Mouse (Mus musculus): ENCODE measurements around the gene Olfr1353.
"Not testable (repeated sequence)": the region's sequence is repeated elsewhere in the genome, so short reads cannot be mapped to it uniquely, and the experiment has no call there.

Olfr1353 gene

DNA sequence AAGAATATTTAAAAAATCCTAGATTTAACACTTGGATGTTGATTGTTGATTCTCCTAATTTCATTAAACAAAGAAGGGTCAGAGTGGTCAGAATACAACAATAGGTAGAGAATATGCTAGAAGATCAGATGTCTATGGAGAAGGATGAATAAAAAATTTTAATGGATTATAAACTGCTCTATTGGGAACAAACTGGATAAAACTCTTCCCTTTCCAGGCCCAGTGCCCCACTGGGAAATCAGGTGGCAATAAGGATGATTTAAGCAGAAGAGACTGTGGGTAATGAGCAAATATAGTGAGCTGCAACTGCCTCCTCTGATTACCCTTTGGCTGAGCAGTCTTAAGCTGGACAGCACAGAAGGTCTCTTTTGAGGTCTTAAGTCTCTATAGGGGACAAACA, at the start of gene Olfr1353:
Gene Olfr1353, plus strand, starts transcription at position 301 of the 400 bp plus-strand sequence.
- in situ Hi-C loops (cut with MboI; ENCODE audit: unreplicated experiment in 2 of 2): not testable (repeated sequence)

DNA sequence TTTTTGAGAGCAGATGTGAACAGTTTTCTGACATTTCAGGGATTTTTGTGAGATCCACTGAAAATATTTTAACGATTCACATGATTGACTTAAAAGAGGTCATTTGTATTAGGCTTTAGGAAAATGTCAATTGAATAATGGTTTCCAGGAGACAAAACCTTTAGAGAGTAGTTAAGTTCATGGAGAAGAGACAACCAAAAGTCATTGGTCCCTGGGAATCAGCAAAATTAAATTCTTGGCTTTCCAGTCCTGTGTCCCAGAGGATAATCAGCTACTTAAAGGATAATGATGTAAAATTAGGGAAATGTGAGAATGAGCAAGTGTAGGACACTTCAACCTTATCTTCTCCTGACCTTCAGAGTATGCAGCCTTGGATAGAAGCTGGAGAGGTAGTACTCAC, 12.8 kb upstream of the Olfr1353 start, which contains the start of gene Olfr8:
Gene Olfr8, plus strand, starts transcription at position 301 of the 400 bp plus-strand sequence.
- in situ Hi-C loops (cut with MboI; ENCODE audit: unreplicated experiment in 2 of 2): not testable (repeated sequence)

DNA sequence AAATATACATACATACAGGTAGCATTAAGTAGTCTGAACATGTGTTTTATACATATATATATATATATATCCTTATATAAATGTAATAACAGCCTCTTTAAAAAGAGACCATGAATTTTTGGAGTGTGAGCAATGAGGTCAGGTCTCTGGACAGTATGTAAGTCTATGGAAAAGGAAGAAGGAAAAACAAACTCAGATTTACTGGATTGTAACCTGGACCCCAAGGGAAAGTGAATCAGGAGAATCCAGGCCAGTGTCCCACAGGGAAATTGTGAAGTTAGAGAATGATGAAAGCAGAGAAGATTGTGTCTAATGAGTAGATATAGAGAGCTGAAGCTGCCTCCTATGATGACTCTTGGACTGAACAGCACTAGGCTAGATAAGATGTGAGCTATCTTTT, 17.6 kb downstream of the Olfr1353 start, which contains the start of gene Olfr1352:
Gene Olfr1352, plus strand, starts transcription at position 301 of the 400 bp plus-strand sequence.
- in situ Hi-C loops (cut with MboI; ENCODE audit: unreplicated experiment in 2 of 2): no loop called here

DNA sequence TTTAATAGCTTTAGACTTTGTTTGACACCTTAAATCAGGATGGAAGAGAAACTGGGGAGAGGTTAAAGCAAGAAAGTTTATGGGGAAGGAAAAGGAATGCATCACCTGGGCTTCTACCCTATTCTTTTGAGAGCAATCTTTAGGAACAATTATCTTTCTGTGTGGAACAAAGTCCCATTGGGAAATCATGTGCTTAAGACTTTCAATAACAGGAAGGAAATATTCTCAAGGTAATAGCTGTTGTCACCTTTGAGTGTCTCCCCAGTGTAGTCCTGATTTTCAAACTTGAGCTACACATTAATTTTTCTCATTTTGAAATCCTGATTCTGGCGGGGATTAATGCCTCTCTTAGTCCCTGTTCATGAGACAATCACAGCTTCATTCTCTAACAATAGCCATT, 49.1 kb downstream of the Olfr1353 start, which contains the start of gene Olfr1351:
Gene Olfr1351, plus strand, starts transcription at position 301 of the 400 bp plus-strand sequence.
- in situ Hi-C loops (cut with MboI; ENCODE audit: unreplicated experiment in 2 of 2): no loop called here

Measured in v-Abl transformed pro-B cells (cell line).